Mouse (Mus musculus): ENCODE measurements around the gene Zkscan2. TPM values are rescaled to one million over a fixed set of nuclear protein-coding genes. Genes with fewer than 3 reads are reported as not detected.
A peak's percentile ranks its signal among the peaks of the same experiment; 100 is the strongest.

Gene Zkscan2
- total and polyA plus RNA-seq, 3 experiments: not detected

DNA sequence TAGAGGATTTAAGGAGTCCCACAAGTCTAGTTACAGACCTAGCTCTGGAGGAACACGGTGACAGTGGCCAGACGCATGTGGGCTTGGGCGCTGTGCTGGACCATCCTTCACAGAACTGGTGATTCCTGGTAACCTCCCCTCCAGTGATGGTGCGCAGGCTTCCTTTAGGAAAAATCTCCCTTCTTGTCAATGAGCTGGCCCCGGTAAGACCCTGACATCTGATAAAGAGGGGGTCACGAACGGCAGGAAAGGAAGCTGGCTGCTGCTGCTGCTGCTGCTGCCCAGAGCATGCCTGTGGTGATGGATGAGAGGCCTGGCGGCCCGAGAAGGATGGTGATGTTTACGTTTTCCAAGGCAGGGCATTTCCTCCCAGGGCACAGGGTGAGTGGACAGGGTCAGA, 25.5 kb upstream of the Zkscan2 start:
- H3K27me3 ChIP-seq (replicated peaks): peaks cover 68% of the 10 kb centered on the region
- H3K27ac ChIP-seq (ENCODE audit: insufficient read depth, low read depth): no peak overlapping the region
- no peaks in the 10 kb centered on the region for H3K36me3 ChIP-seq (replicated peaks in 1 of 2; ENCODE audit: control insufficient read depth in 1 of 2, insufficient read depth in 1 of 2, low read length in 1 of 2)
- no peak overlapping the region for H3K4me3 ChIP-seq (replicated peaks in 1 of 3; ENCODE audit: low read depth in 2 of 3, low read length in 2 of 3, poor library complexity in 1 of 3)
- H3K4me1 ChIP-seq (ENCODE audit: control insufficient read depth in 1 of 2, insufficient read depth in 2 of 2): no peaks in the 10 kb centered on the region
- H3K4me2 ChIP-seq (ENCODE audit: insufficient read depth, low read depth, poor library complexity, severe bottlenecking): no peak overlapping the region
- H3K79me2 ChIP-seq (replicated peaks; ENCODE audit: control insufficient read depth, extremely low read depth, insufficient read depth, poor library complexity, severe bottlenecking): no peaks in the 10 kb centered on the region
- no peak overlapping the region for H3K9ac ChIP-seq (ENCODE audit: insufficient read depth, low read depth)
- DNase-seq (ENCODE audit: extremely low read depth): no peak
- TF ChIP-seq E2F4 (IDR thresholded peaks at IDR 0.05; ENCODE audit: insufficient replicate concordance, low read depth, low read length): no peak
- no peak for TF ChIP-seq KAT2A (IDR thresholded peaks at IDR 0.05; ENCODE audit: insufficient replicate concordance, low read length)
- TF ChIP-seq NRF1 (IDR thresholded peaks at IDR 0.05; ENCODE audit: low read depth, low read length): no peak
- TF ChIP-seq USF1 (IDR thresholded peaks at IDR 0.05; ENCODE audit: low read depth, low read length): no peak
- no peak for TF ChIP-seq MYC (IDR thresholded peaks at IDR 0.05; ENCODE audit: low read depth, low read length)
- no peak for TF ChIP-seq MAFK (IDR thresholded peaks at IDR 0.05; ENCODE audit: insufficient replicate concordance, low read length)
- no peak for TF ChIP-seq ZMIZ1 (IDR thresholded peaks at IDR 0.05; ENCODE audit: low read depth, low read length)
- peaks cover 2% of the 10 kb centered on the region for H3K9me3 ChIP-seq (replicated peaks; ENCODE audit: low read length)
- in situ Hi-C loops (cut with MboI; ENCODE audit: low pct_ligation_motif_present, low pct_unique_long_range_greater_than_20kb, low sequenced_read_pairs) (no loop called here), dilution Hi-C loops (cut with MboI; ENCODE audit: extremely low pct_ligation_motif_present, extremely low pct_unique_long_range_greater_than_20kb, low sequenced_read_pairs) (no loop called here)

DNA sequence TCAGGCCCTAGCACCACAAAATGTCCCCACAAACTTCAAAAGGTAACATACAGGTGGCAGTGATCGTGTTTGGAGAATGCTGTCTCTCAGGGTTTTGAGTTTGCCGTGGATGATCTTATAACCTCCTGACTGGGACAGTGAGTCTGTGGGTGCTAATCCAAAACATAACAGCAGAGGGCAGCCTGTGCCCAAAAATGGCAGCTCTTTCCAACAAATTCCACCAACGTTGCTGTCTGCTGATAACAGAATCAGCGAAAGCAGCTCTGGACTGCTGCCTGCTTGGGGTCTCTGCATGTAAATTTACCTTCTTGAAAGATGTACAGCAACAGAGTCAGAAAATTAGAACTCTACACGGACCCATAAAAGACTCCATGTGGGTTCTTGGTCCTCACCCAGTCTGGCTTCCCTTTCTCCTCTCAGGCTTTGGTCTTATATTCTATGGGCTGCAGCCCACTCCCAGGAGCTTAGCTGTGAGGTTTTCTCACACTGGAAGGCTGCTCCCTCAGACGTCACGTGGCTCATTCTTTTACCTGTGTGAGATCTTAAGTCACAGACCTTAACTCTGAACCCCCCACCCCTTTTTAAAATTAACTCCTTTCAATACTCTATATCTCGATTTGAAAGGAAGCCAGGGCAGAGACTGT, 24.1 kb upstream of the Zkscan2 start:
- Histone ChIP-seq H3K4me3 (replicated peaks in 1 of 3; ENCODE audit: low read depth in 2 of 3, low read length in 2 of 3, poor library complexity in 1 of 3) (no peak overlapping the region), H3K36me3 (replicated peaks in 1 of 2; ENCODE audit: control insufficient read depth in 1 of 2, insufficient read depth in 1 of 2, low read length in 1 of 2) (no peaks in the 10 kb centered on the region), H3K4me2 (ENCODE audit: insufficient read depth, low read depth, poor library complexity, severe bottlenecking) (no peak overlapping the region), H3K4me1 (ENCODE audit: control insufficient read depth in 1 of 2, insufficient read depth in 2 of 2) (no peaks in the 10 kb centered on the region), H3K79me2 (replicated peaks; ENCODE audit: control insufficient read depth, extremely low read depth, insufficient read depth, poor library complexity, severe bottlenecking) (no peaks in the 10 kb centered on the region), H3K9ac (ENCODE audit: insufficient read depth, low read depth) (no peak overlapping the region), H3K27ac (ENCODE audit: insufficient read depth, low read depth) (no peak overlapping the region), H3K27me3 (replicated peaks) (peaks cover 70% of the 10 kb centered on the region), H3K9me3 (replicated peaks; ENCODE audit: low read length) (no peaks in the 10 kb centered on the region)
- TF ChIP-seq POLR2A (IDR thresholded peaks at IDR 0.05; ENCODE audit: low read depth, low read length): no peak
- TF ChIP-seq POLR2AphosphoS2 (IDR thresholded peaks at IDR 0.05; ENCODE audit: low read depth, low read length): no peak
- TF ChIP-seq CHD2 (IDR thresholded peaks at IDR 0.05; ENCODE audit: low read length): no peak
- TF ChIP-seq RAD21 (IDR thresholded peaks at IDR 0.05; ENCODE audit: low read depth, low read length): peak; percentile 88
- no peak for TF ChIP-seq TBP (conservative IDR thresholded peaks at IDR 0.05; ENCODE audit: low read depth, low read length)
- TF ChIP-seq SMC3 (IDR thresholded peaks at IDR 0.05; ENCODE audit: low read depth, low read length): peak; percentile 70
- no peak for TF ChIP-seq TCF12 (IDR thresholded peaks at IDR 0.05; ENCODE audit: low read depth, low read length)
- TF ChIP-seq CTCF (conservative IDR thresholded peaks at IDR 0.05 in 1 of 2, IDR thresholded peaks at IDR 0.05 in 1 of 2; ENCODE audit: low read depth in 2 of 2, low read length in 2 of 2): peak; percentile 64 to 83; a peak in 3 of 4 replicates
- TF ChIP-seq ZC3H11A (IDR thresholded peaks at IDR 0.05; ENCODE audit: low read depth, low read length): 0 out of 2 replicates have a peak, but pooled peaks have one; percentile 9
- dilution Hi-C loops (cut with MboI; ENCODE audit: extremely low pct_ligation_motif_present, extremely low pct_unique_long_range_greater_than_20kb, low sequenced_read_pairs) (no loop called here), in situ Hi-C loops (cut with MboI; ENCODE audit: low pct_ligation_motif_present, low pct_unique_long_range_greater_than_20kb, low sequenced_read_pairs) (no loop called here)
- peak; percentile 39 for DNase-seq (ENCODE audit: extremely low read depth)
